Mouse (Mus musculus): ENCODE results near the gene Nsun6. TPM values are rescaled to one million over a fixed set of nuclear protein-coding genes. Genes with fewer than 3 reads are reported as not detected.

The Nsun6 gene
- polyA plus RNA-seq, 2 experiments: 5.9 to 12.0 TPM

DNA sequence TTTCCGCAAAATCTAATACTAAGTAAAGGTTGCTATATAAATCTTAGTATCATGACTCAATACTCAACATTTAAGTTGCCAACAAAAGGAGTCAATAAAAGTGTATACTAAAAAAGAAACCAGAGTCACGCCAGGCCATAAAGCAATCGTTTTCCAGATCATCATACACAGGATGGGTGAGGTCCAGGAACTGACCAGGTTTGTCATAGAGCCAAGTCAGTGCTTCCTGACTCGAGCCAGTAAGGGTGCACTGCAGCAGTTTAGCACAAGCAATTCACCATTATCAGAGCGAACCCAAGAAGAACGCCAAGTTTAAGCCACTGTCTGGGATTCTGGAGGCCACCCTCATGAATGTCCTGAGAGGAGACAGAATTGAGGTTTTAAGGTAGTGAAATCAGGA, 16.2 kb downstream of the Nsun6 start:
- ATAC-seq (ENCODE audit: low FRiP score, low read depth) (no peak), DNase-seq (ENCODE audit: low spot score) (no peak)
- no peaks in the 10 kb centered on the region for H3K9me3 ChIP-seq (ENCODE audit: control insufficient read depth, low read length)
- no peak overlapping the region for H3K4me2 ChIP-seq (replicated peaks; ENCODE audit: low read depth, low read length, severe bottlenecking)
- H3K27me3 ChIP-seq (ENCODE audit: control insufficient read depth, insufficient read depth, low read length): no peaks in the 10 kb centered on the region
- H3K27ac ChIP-seq (replicated peaks; ENCODE audit: low read depth, low read length): no peak overlapping the region
- WGBS: 75% methylated on average over 6 of the region's 6 CpGs
- H3K4me3 ChIP-seq (replicated peaks; ENCODE audit: low read length): no peak overlapping the region
- no peaks in the 10 kb centered on the region for H3K4me1 ChIP-seq (ENCODE audit: control insufficient read depth, insufficient read depth, low read length)
- TF ChIP-seq POLR2A (IDR thresholded peaks at IDR 0.05; ENCODE audit: borderline replicate concordance, extremely low read depth, insufficient read depth, insufficient read length): no peak
- H3K36me3 ChIP-seq (ENCODE audit: control insufficient read depth, insufficient read depth, low read length): no peaks in the 10 kb centered on the region
- H3K9ac ChIP-seq (ENCODE audit: low read depth, low read length, severe bottlenecking): no peak overlapping the region

DNA sequence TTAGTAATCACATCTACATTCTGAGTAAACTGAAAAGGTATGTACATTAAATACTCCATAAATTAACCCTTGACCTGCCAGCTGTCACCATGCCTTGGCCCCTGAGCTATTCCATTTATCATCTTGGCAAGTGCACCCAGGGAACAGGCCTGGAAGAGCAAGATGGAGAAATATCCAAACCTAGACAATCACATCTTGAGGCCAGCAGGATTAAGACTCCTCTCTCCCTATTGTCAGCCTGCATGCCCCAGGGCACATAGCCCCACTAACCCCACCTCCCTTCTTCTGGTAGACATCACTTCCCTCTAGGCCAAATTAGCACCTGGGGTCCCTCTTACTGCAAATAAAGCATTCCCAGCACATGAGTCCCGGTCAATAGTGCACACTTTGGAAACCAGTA, 27.1 kb downstream of the Nsun6 start:
- H3K27me3 ChIP-seq (ENCODE audit: control insufficient read depth, insufficient read depth, low read length): no peaks in the 10 kb centered on the region
- DNase-seq (ENCODE audit: low spot score) (no peak), ATAC-seq (ENCODE audit: low FRiP score, low read depth) (no peak)
- no peak overlapping the region for H3K4me2 ChIP-seq (replicated peaks; ENCODE audit: low read depth, low read length, severe bottlenecking)
- H3K4me3 ChIP-seq (replicated peaks; ENCODE audit: low read length): no peak overlapping the region
- TF ChIP-seq POLR2A (IDR thresholded peaks at IDR 0.05; ENCODE audit: borderline replicate concordance, extremely low read depth, insufficient read depth, insufficient read length): no peak
- H3K36me3 ChIP-seq (ENCODE audit: control insufficient read depth, insufficient read depth, low read length): peaks cover 9% of the 10 kb centered on the region
- H3K9ac ChIP-seq (ENCODE audit: low read depth, low read length, severe bottlenecking): no peak overlapping the region
- H3K4me1 ChIP-seq (ENCODE audit: control insufficient read depth, insufficient read depth, low read length): no peaks in the 10 kb centered on the region
- H3K27ac ChIP-seq (replicated peaks; ENCODE audit: low read depth, low read length): no peak overlapping the region
- H3K9me3 ChIP-seq (ENCODE audit: control insufficient read depth, low read length): no peaks in the 10 kb centered on the region
- WGBS: 67% methylated on average over 1 of the region's 1 CpGs

DNA sequence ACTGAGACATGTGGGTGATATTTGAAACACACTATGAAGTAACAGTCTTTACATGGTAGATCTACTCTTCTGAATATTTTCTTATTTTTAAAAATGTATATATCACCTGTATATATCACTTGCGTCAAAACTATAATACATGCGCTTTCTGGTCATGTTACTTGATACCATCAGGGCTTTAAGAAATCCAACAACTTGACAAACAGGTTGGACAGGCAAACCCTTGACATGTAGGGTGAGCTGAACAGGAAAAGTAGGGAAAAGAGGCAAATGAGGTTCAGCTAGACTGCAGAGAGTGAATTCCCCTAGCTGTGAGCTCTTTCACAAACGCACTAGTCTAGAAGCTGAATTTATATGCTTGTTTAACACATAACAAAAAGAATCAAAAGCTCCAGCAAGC, 28.1 kb downstream of the Nsun6 start:
- no peak for ATAC-seq (ENCODE audit: low FRiP score, low read depth)
- Histone ChIP-seq H3K36me3 (ENCODE audit: control insufficient read depth, insufficient read depth, low read length) (peaks cover 8% of the 10 kb centered on the region), H3K4me1 (ENCODE audit: control insufficient read depth, insufficient read depth, low read length) (no peaks in the 10 kb centered on the region), H3K27ac (replicated peaks; ENCODE audit: low read depth, low read length) (no peak overlapping the region), H3K9ac (ENCODE audit: low read depth, low read length, severe bottlenecking) (no peak overlapping the region), H3K4me3 (replicated peaks; ENCODE audit: low read length) (no peak overlapping the region), H3K9me3 (ENCODE audit: control insufficient read depth, low read length) (no peaks in the 10 kb centered on the region), H3K27me3 (ENCODE audit: control insufficient read depth, insufficient read depth, low read length) (no peaks in the 10 kb centered on the region), H3K4me2 (replicated peaks; ENCODE audit: low read depth, low read length, severe bottlenecking) (no peak overlapping the region)
- TF ChIP-seq POLR2A (IDR thresholded peaks at IDR 0.05; ENCODE audit: borderline replicate concordance, extremely low read depth, insufficient read depth, insufficient read length): no peak
- 78% methylated on average over 3 of the region's 3 CpGs for WGBS
- no peak for DNase-seq (ENCODE audit: low spot score)

DNA sequence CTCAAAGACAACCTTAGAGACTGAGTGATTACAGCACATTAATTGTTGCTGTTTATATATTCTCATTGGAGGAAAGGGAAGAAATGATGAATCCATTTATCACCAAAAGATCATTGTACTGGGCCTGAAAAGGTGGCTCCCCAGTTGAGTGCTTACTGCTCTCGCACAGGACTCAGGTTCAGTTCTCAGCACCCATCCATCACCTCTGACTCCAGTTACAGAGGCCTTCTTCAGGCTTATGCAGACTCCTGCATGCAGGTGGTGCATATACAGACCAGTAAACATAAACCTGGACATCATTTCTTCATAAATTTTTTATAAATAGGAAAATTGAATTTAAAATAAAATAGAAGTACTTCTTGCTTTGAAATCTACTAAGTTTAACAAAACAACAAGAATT, 46.8 kb downstream of the Nsun6 start:
- no peak for DNase-seq (ENCODE audit: low spot score)

DNA sequence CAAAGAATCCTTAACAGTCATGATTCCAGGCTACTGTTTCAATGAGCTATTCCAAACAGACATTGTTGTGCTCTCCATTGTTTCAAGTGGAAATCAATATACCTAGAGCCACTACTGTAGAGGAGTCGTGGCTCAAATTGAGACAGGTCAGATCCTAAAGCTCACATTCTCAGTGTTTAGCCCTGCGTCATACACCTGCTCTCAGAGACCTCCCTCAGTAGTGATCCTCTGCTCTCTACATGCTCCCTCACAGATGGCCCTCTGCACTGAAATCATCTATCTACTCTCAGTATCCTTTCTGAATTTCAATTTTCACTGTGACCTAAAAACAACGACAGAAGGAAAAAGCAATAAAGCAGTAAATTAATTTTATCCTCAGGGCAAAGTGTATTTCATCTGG, 47.3 kb downstream of the Nsun6 start:
- no peak overlapping the region for H3K4me3 ChIP-seq (replicated peaks; ENCODE audit: low read length)
- TF ChIP-seq POLR2A (IDR thresholded peaks at IDR 0.05; ENCODE audit: borderline replicate concordance, extremely low read depth, insufficient read depth, insufficient read length): no peak
- ATAC-seq (ENCODE audit: low FRiP score, low read depth): no peak
- DNase-seq (ENCODE audit: low spot score): no peak
- H3K9me3 ChIP-seq (ENCODE audit: control insufficient read depth, low read length): no peaks in the 10 kb centered on the region
- H3K36me3 ChIP-seq (ENCODE audit: control insufficient read depth, insufficient read depth, low read length): no peaks in the 10 kb centered on the region
- 77% methylated on average over 3 of the region's 3 CpGs for WGBS
- no peak overlapping the region for H3K4me2 ChIP-seq (replicated peaks; ENCODE audit: low read depth, low read length, severe bottlenecking)
- no peak overlapping the region for H3K9ac ChIP-seq (ENCODE audit: low read depth, low read length, severe bottlenecking)
- H3K4me1 ChIP-seq (ENCODE audit: control insufficient read depth, insufficient read depth, low read length): no peaks in the 10 kb centered on the region
- no peaks in the 10 kb centered on the region for H3K27me3 ChIP-seq (ENCODE audit: control insufficient read depth, insufficient read depth, low read length)
- no peak overlapping the region for H3K27ac ChIP-seq (replicated peaks; ENCODE audit: low read depth, low read length)

More for the DNA sequence above, 46.8 kb downstream of the Nsun6 start:
- Histone ChIP-seq H3K4me2 (replicated peaks; ENCODE audit: low read depth, low read length, severe bottlenecking) (no peak overlapping the region), H3K36me3 (ENCODE audit: control insufficient read depth, insufficient read depth, low read length) (no peaks in the 10 kb centered on the region), H3K4me1 (ENCODE audit: control insufficient read depth, insufficient read depth, low read length) (no peaks in the 10 kb centered on the region), H3K27me3 (ENCODE audit: control insufficient read depth, insufficient read depth, low read length) (no peaks in the 10 kb centered on the region), H3K27ac (replicated peaks; ENCODE audit: low read depth, low read length) (no peak overlapping the region), H3K4me3 (replicated peaks; ENCODE audit: low read length) (no peak overlapping the region), H3K9me3 (ENCODE audit: control insufficient read depth, low read length) (no peaks in the 10 kb centered on the region), H3K9ac (ENCODE audit: low read depth, low read length, severe bottlenecking) (no peak overlapping the region)
- no peak for TF ChIP-seq POLR2A (IDR thresholded peaks at IDR 0.05; ENCODE audit: borderline replicate concordance, extremely low read depth, insufficient read depth, insufficient read length)
- no peak for ATAC-seq (ENCODE audit: low FRiP score, low read depth)
- WGBS: 94% methylated on average over 1 of the region's 1 CpGs

DNA sequence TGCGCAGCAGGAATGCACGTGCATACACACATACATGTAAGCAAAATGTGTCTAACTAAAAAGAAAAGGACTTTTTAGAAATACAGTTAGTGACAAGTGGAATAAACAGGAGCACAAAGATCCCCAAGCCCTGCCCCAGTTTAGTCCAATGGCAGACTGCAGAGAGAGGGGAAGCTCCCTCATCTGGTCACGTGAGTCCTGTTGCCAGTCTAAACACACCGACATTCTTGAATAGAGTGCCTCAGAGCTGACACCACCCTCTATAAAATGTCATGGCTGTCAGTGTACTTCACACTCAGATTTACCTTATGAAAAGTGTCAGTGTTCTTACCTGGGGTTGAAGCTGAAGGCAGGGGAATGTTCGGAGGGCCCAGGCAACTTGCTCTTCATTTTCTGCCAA, 57.0 kb downstream of the Nsun6 start:
- Histone ChIP-seq H3K9me3 (ENCODE audit: control insufficient read depth, low read length) (no peaks in the 10 kb centered on the region), H3K27ac (replicated peaks; ENCODE audit: low read depth, low read length) (no peak overlapping the region), H3K4me2 (replicated peaks; ENCODE audit: low read depth, low read length, severe bottlenecking) (no peak overlapping the region), H3K27me3 (ENCODE audit: control insufficient read depth, insufficient read depth, low read length) (no peaks in the 10 kb centered on the region), H3K36me3 (ENCODE audit: control insufficient read depth, insufficient read depth, low read length) (peaks cover 4% of the 10 kb centered on the region; the same call in 1 of the 2 replicates), H3K4me3 (replicated peaks; ENCODE audit: low read length) (no peak overlapping the region), H3K4me1 (ENCODE audit: control insufficient read depth, insufficient read depth, low read length) (no peaks in the 10 kb centered on the region), H3K9ac (ENCODE audit: low read depth, low read length, severe bottlenecking) (no peak overlapping the region)
- ATAC-seq (ENCODE audit: low FRiP score, low read depth) (no peak), DNase-seq (ENCODE audit: low spot score) (no peak)
- no peak for TF ChIP-seq POLR2A (IDR thresholded peaks at IDR 0.05; ENCODE audit: borderline replicate concordance, extremely low read depth, insufficient read depth, insufficient read length)
- WGBS: 85% methylated on average over 5 of the region's 5 CpGs

Data from limb, embryonic 14.5 days (tissue).